Mouse (Mus musculus) embryonic fibroblast, embryonic 13.5 days (primary cell): Measurements from ENCODE around the gene Lce1i. TPM values are rescaled to one million over a fixed set of nuclear protein-coding genes. Genes with fewer than 3 reads are reported as not detected.

Experiments
- H3K27ac ChIP-seq: 2 replicates; pipeline ENCODE4 v1.5.1; 2012; ENCODE audit warnings: low read length, control low read depth, inconsistent platforms; ENCODE audit not compliant: insufficient read depth
- H3K4me1 ChIP-seq: 2 replicates; pipeline ENCODE4 v1.6.1; 2011; ENCODE audit warnings: low read length; ENCODE audit not compliant: control insufficient read depth, insufficient read depth
- H3K4me3 ChIP-seq: 2 replicates; pipeline ENCODE4 v1.5.1; 2011; ENCODE audit warnings: mild to moderate bottlenecking, control low read depth, low read length; ENCODE audit not compliant: insufficient read depth
- POLR2A ChIP-seq: IDR thresholded peaks from 2 replicates; pipeline ENCODE4 v1.6.1; 2011; ENCODE audit warnings: low read depth, mild to moderate bottlenecking, control low read depth, low read length, moderate library complexity
- polyA plus RNA-seq: library from polyadenylated mRNA; stranded (reverse); fragments of >200 nt; gene quantifications from 2 replicates; pipeline ENCODE4 v1.2.4, GENCODE M21; 2011; ENCODE audit warnings: low read depth; ENCODE audit not compliant: missing spikeins, insufficient read length

Gene Lce1i
- polyA plus RNA-seq, 1 experiment, result not detected

- Histone ChIP-seq H3K4me3 (no peak within 1 kb of the TSS), H3K4me1 (no peaks in the 10 kb centered on the region), H3K27ac (no peak within 1 kb of the TSS)
- TF ChIP-seq POLR2A, result no peak
Observed at GRCm38 (mm10) chr3:92738996-92739395, 39.7 kb downstream of the Lce1i start, which contains the start of gene Gm38119. TSS of gene Gm38119 (minus strand) at chr3:92739096.

Other genes starting within 250 kb of the Lce1i start
- not detected in 2 replicates for gene 2310046K23Rik, start 244.4 kb downstream of the Lce1i start, polyA plus RNA-seq
- gene Ivl, start 205.2 kb downstream of the Lce1i start, polyA plus RNA-seq, result 0.25 TPM in 1 of 2 replicates, not detected in the other
- gene Smcp, start 189.9 kb downstream of the Lce1i start, polyA plus RNA-seq, result not detected in 2 replicates
- gene 2210017I01Rik, start 171.4 kb downstream of the Lce1i start, polyA plus RNA-seq, result not detected in 2 replicates
- not detected in 2 replicates for gene Lce6a, start 157.2 kb downstream of the Lce1i start, polyA plus RNA-seq
- gene Lce1a1, start 130.6 kb downstream of the Lce1i start, polyA plus RNA-seq, result not detected in 2 replicates
- gene Lce1b, start 122.0 kb downstream of the Lce1i start, polyA plus RNA-seq, result not detected in 2 replicates
- not detected in 2 replicates for gene Lce1a2, start 108.6 kb downstream of the Lce1i start, polyA plus RNA-seq
- not detected in 2 replicates for gene Lce1c, start 99.7 kb downstream of the Lce1i start, polyA plus RNA-seq
- not detected in 2 replicates for gene Lce1d, start 91.7 kb downstream of the Lce1i start, polyA plus RNA-seq
- not detected in 2 replicates for gene Lce1e, start 69.8 kb downstream of the Lce1i start, polyA plus RNA-seq
- not detected in 2 replicates for gene Lce1f, start 58.5 kb downstream of the Lce1i start, polyA plus RNA-seq
- gene Gm38119, start 39.8 kb downstream of the Lce1i start, polyA plus RNA-seq, result not detected in 2 replicates
- not detected in 2 replicates for gene Lce1g, start 26.6 kb downstream of the Lce1i start, polyA plus RNA-seq
- not detected in 2 replicates for gene Lce1h, start 13.8 kb downstream of the Lce1i start, polyA plus RNA-seq
- not detected in 2 replicates for gene Lce1j, start 11.6 kb upstream of the Lce1i start, polyA plus RNA-seq
- not detected in 2 replicates for gene Lce1k, start 29.0 kb upstream of the Lce1i start, polyA plus RNA-seq
- not detected in 2 replicates for gene Kprp, start 48.3 kb upstream of the Lce1i start, polyA plus RNA-seq
- not detected in 2 replicates for gene Lce1l, start 72.4 kb upstream of the Lce1i start, polyA plus RNA-seq
- not detected in 2 replicates for gene 2310050C09Rik, start 91.3 kb upstream of the Lce1i start, polyA plus RNA-seq
- not detected in 2 replicates for gene Lce3a, start 147.3 kb upstream of the Lce1i start, polyA plus RNA-seq
- not detected in 2 replicates for gene Lce3b, start 154.1 kb upstream of the Lce1i start, polyA plus RNA-seq
- gene Lce3c, start 165.6 kb upstream of the Lce1i start, polyA plus RNA-seq, result not detected in 2 replicates
- gene Lce3d, start 178.5 kb upstream of the Lce1i start, polyA plus RNA-seq, result not detected in 2 replicates
- not detected in 2 replicates for gene Lce3e, start 188.2 kb upstream of the Lce1i start, polyA plus RNA-seq
- not detected in 2 replicates for gene Lce3f, start 213.3 kb upstream of the Lce1i start, polyA plus RNA-seq
- gene Crct1, start 236.8 kb upstream of the Lce1i start, polyA plus RNA-seq, result 0.74 and 1.4 TPM in 2 replicates
- gene Lce1m, start 240.2 kb upstream of the Lce1i start, polyA plus RNA-seq, result not detected in 2 replicates